Mouse (Mus musculus) brain, embryonic 14.5 days (tissue): ENCODE results near the gene Dpysl5. TPM values are rescaled to one million over a fixed set of nuclear protein-coding genes. Genes with fewer than 3 reads are reported as not detected.

Source experiments
- DNase-seq: peaks from one replicate; pipeline ENCODE4 v3.0.0-alpha.2; 2011; ENCODE audit warnings: low read depth
- CTCF ChIP-seq: fragments of 200-500 bp; IDR thresholded peaks from 2 replicates; pipeline ENCODE4 v1.5.1; 2012; ENCODE audit warnings: inconsistent platforms, mild to moderate bottlenecking, moderate library complexity, borderline replicate concordance; ENCODE audit not compliant: insufficient read depth, insufficient read length; ENCODE audit errors: extremely low read depth
- POLR2A ChIP-seq: fragments of 200-500 bp; IDR thresholded peaks from 2 replicates; pipeline ENCODE4 v1.6.1; 2012; ENCODE audit warnings: mild to moderate bottlenecking, inconsistent platforms, borderline replicate concordance; ENCODE audit not compliant: poor library complexity, insufficient read depth, insufficient read length, severe bottlenecking; ENCODE audit errors: extremely low read depth
- polyA plus RNA-seq: library from polyadenylated mRNA; depleted of rRNA; stranded (reverse); fragments of >200 nt; gene quantifications from 2 replicates; pipeline ENCODE4 v1.2.3, GENCODE M21; 2012

Dpysl5 gene
- polyA plus RNA-seq, 1 experiment: 444 TPM

DNA sequence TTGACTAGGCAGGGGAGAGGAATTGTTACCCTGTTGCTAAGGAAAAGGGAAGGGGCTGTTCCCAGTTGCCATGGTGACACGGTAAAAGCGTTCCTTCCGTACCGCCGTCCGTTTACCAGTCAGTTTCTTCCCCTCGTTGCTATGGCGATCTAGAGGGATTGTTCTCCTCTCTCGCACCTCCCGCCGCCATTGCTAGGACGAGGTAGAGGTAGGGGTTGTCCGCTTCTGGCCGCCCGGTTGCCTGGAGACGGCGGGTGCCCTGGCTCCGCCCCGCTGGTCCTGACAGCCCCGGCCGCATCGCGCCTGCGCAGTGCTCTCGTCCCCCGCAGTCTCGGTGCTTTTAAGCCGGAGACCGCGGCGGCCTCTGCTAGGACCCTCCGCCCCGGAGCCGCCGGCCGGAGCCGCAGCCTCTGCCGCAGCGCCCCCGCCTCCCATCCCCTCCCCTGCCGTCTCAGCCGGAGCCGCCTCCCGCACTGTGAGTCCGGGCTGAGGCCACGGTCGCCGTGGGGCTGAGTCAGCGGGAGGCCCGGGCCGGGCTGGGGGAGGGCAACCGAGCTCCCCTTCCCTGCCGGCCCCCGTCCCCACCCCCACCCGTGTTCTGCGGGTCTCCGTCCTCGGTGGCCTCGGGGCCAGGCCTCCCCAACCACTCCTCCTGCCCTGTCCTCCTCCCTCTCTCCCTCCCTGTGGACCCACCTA lies 103.2 kb downstream of the Dpysl5 start, which contains the start of gene Mapre3:
Gene Mapre3 (plus strand): TSS at position 218 of the 696 bp plus-strand sequence.
- DNase-seq: peak; percentile 99

GRCm38 (mm10) chr5:30815120-30815465 lies 103.7 kb downstream of the Dpysl5 start:
- TF ChIP-seq CTCF: no peak
- no peak for TF ChIP-seq POLR2A
- DNase-seq: peak; percentile 34

More for the DNA sequence above, 103.2 kb downstream of the Dpysl5 start, which contains the start of gene Mapre3:
- TF ChIP-seq CTCF: no peak
- peak; percentile 65 for TF ChIP-seq POLR2A

GRCm38 (mm10) chr5:30816261-30816791 lies 105.0 kb downstream of the Dpysl5 start:
- TF ChIP-seq CTCF: no peak
- no peak for TF ChIP-seq POLR2A
- DNase-seq: no peak

DNA sequence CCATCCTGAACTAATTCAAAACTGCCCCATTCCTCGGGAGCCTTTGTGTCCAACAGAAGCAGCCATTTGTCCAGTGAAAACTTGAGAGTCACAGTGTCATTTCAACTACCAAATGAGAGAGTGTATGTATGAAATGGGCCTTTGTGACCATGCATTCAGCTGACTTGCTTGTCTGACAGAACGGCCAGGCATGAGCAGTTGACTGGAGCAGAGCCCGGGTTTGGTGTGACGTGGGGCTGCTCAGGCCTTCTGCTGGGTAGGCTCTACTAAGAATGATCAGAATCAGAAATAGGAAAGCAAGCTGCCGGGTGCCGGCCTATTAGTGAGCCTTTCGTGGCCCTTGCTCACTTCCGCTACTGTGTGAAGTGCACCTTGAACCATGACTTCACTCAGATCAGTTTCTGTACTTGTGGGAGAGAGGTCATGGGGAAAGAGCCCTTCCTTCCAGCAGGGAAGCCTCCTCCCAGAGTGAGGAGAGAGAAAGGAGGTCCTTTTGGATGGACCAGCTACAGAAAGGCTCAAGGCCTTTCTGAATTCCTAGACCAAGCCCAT lies 107.5 kb downstream of the Dpysl5 start:
- TF ChIP-seq CTCF (no peak), POLR2A (no peak)
- DNase-seq: no peak

- TF ChIP-seq CTCF (no peak), POLR2A (no peak)
- DNase-seq: no peak
Measured at GRCm38 (mm10) chr5:30822689-30823088, 111.3 kb downstream of the Dpysl5 start.

- no peak for DNase-seq
- TF ChIP-seq POLR2A: no peak
- no peak for TF ChIP-seq CTCF
Measured at GRCm38 (mm10) chr5:30823091-30823490, 111.7 kb downstream of the Dpysl5 start.

DNA sequence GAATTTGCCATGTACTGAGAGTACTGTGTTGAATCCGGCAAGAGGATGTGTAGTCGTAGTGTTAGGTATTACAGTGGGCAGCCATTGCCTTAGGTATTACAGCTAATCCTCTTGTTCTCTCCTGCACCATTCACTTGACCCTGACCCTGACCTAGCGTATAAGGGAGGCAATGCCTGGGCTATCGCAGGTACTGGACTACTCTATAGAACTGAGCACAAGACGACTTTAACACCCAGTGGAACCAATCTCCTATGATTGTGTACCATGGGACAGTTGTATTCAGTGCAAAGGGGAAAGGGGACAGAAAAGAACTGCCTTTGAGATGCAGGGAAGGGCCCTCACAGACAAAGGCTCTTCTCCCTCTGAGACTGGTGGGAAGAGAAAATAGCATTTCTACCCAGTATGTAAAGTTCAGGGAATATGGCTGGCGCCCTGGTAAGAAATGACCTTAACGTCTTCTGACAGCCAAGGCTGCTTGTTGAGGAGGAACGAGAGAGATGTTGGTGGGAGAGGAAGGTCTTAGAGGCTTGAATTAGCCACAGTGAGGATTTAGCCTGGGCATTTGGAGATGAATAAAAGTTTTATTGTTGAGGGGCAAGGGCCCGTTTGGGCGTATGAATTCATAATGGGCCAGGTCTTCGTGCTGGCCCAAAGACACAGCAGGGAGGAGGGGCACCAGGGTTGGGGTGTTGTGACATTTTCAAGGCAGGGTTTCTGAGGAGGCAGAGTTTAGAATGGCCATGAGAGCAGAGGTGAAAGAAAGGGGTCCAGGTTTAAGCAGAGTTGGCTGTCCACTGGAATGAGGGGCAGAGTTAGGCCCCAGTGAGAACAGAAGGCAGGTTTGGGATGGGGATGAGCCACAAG lies 113.0 kb downstream of the Dpysl5 start:
- no peak for TF ChIP-seq CTCF
- no peak for TF ChIP-seq POLR2A
- peak; percentile 24 for DNase-seq

GRCm38 (mm10) chr5:30825166-30825565 lies 113.8 kb downstream of the Dpysl5 start:
- TF ChIP-seq POLR2A (no peak), CTCF (no peak)
- peak; percentile 43 for DNase-seq

GRCm38 (mm10) chr5:30825821-30826220 lies 114.5 kb downstream of the Dpysl5 start:
- TF ChIP-seq POLR2A (no peak), CTCF (no peak)
- DNase-seq: no peak

- DNase-seq: no peak
- TF ChIP-seq CTCF (no peak), POLR2A (no peak)
Measured at GRCm38 (mm10) chr5:30833416-30833815, 122.1 kb downstream of the Dpysl5 start.

DNA sequence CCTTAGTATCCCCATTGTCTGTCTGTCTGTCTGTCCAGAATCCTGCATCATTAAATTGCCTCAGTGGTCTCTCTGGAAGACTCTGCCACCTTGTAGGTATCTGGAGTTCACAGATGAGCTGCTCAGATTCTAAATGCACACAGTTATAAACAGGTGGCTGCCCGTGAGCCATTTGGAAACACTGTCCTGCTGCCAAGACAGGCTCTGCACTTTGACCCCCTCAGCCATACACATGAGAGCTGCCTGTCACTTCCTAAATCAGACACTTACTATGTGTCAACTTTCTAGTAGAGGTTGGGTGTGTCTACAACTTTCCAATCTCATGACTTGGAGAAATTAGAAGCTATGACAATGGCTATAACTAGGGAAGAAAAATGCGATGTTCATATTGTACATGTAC lies 128.4 kb downstream of the Dpysl5 start:
- TF ChIP-seq CTCF: no peak
- TF ChIP-seq POLR2A: no peak
- no peak for DNase-seq
